Mouse (Mus musculus) myocyte (in vitro differentiated cells): ENCODE measurements at regions not wholly inside any gene's neighbourhood (a gene's known extent, or its start where the extent isn't known, plus 50 kb on each side); places are given as distances from the start of the nearest gene placed in this dataset.

Source experiments
- CEBPB ChIP-seq: IDR thresholded peaks from 2 replicates; pipeline ENCODE4 v1.6.1; 2011; ENCODE audit warnings: mild to moderate bottlenecking, moderate library complexity; ENCODE audit not compliant: poor library complexity, insufficient read depth, severe bottlenecking
- E2F4 ChIP-seq: IDR thresholded peaks from one replicate; pipeline ENCODE4 v1.6.1; 2011; ENCODE audit warnings: mild to moderate bottlenecking, control low read depth, moderate library complexity; ENCODE audit not compliant: insufficient read depth
- MAX ChIP-seq: IDR thresholded peaks from one replicate; pipeline ENCODE4 v1.6.1; 2011; ENCODE audit warnings: low read depth, mild to moderate bottlenecking, control low read depth
- MYOD1 ChIP-seq, 3 experiments: IDR thresholded peaks; one replicate each; pipeline ENCODE4 v1.6.1; 2011; ENCODE audit warnings: control low read depth in 2 of 3, low read depth in 2 of 3, mild to moderate bottlenecking in 2 of 3, moderate library complexity in 1 of 3; ENCODE audit not compliant: insufficient read length in 2 of 3, control insufficient read depth in 1 of 3
- MYOG ChIP-seq, 3 experiments: IDR thresholded peaks; one replicate each; pipeline ENCODE4 v1.6.1; 2011; ENCODE audit warnings: control low read depth in 2 of 3, low read depth in 2 of 3, mild to moderate bottlenecking in 2 of 3; ENCODE audit not compliant: insufficient read length in 2 of 3, control insufficient read depth in 1 of 3, insufficient read depth in 1 of 3
- POLR2A ChIP-seq: IDR thresholded peaks from one replicate; pipeline ENCODE4 v1.6.1; 2011; ENCODE audit warnings: low read depth, mild to moderate bottlenecking, control low read depth, moderate library complexity; ENCODE audit not compliant: insufficient read length
- POLR2AphosphoS2 ChIP-seq: IDR thresholded peaks from one replicate; pipeline ENCODE4 v1.6.1; 2011; ENCODE audit warnings: low read depth, control low read depth; ENCODE audit not compliant: insufficient read length
- TCF12 ChIP-seq: IDR thresholded peaks from one replicate; pipeline ENCODE4 v1.6.1; 2011; ENCODE audit warnings: mild to moderate bottlenecking, control low read depth; ENCODE audit not compliant: poor library complexity, insufficient read depth, severe bottlenecking
- USF1 ChIP-seq: IDR thresholded peaks from one replicate; pipeline ENCODE4 v1.6.1; 2011; ENCODE audit warnings: low read depth, mild to moderate bottlenecking, control low read depth, moderate library complexity

DNA sequence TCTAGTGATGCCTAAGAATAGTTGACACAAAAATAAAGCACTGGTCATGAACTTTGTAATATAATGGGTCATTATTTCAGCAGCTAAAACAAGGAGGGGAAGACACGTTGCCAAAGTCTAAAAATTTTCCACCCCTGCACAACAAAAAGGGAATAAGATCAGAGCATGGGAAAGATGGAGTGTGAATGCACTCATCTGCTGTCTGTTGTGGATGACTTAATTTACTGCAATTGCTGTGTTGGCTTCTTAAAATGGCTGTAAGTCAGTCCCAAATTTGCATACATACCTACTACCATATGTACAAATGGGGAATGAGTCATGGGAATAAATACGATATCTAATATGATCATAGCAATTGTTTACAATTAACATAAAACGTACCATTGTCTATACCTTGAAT, 1441.7 kb downstream of the Efnb2 start:
- no peak for TF ChIP-seq POLR2AphosphoS2
- TF ChIP-seq POLR2A, result no peak
- no peak for TF ChIP-seq CEBPB
- TF ChIP-seq MAX, result no peak
- no peak for TF ChIP-seq TCF12
- TF ChIP-seq MYOD1 (IDR thresholded peaks at IDR 0.05; ENCODE audit: control insufficient read depth in 1 of 3, insufficient read length in 2 of 3, low read depth in 2 of 3), result no peak
- no peak for TF ChIP-seq USF1
- no peak for TF ChIP-seq E2F4
- no peak for TF ChIP-seq MYOG (IDR thresholded peaks at IDR 0.05; ENCODE audit: control insufficient read depth in 1 of 3, insufficient read depth in 1 of 3, insufficient read length in 2 of 3, low read depth in 2 of 3)
